Mouse (Mus musculus) liver, adult 2 months (tissue): Measurements from ENCODE around the gene Aqp1.

Source experiments
- CTCF ChIP-seq: fragments of 200-500 bp; IDR thresholded peaks from 2 replicates; pipeline ENCODE4 v1.5.1; 2011; ENCODE audit warnings: low read depth, low read length, control low read depth
- POLR2A ChIP-seq: fragments of 200-500 bp; IDR thresholded peaks from 2 replicates; pipeline ENCODE4 v1.6.1; 2011; ENCODE audit warnings: low read length, control low read depth; ENCODE audit not compliant: insufficient read depth; ENCODE audit errors: extremely low read depth

DNA sequence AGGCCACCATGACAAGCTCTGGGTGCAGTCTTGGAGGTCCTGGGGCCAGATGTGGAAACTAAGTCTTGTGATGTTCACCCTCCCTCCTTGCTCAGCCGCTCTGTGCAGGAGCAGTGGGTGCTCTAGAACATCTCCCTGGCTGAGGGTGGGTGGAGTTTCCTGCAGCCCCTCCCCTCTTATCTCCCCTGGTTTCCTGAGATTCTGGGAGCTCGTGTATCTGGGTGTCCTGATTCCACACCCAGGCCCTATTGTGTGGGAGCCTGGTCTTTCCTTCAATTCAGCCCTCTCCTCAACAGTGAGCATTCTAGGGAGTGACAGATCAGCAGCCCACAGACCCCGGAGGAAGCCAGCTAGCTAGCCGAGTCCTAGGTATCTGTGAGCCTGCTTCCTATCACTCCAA lies 9.9 kb upstream of the Aqp1 start:
- TF ChIP-seq CTCF (no peak), POLR2A (peak; percentile 34; the same call in 1 of the 2 replicates)
